Mouse (Mus musculus): ENCODE data around the gene Wipi1.

GRCm38 (mm10) chr11:109574604-109575003 is 37.2 kb downstream of the Wipi1 start:
- TF ChIP-seq ZNF384 (IDR thresholded peaks at IDR 0.05; ENCODE audit: low read depth, low read length) (no peak), MAFK (IDR thresholded peaks at IDR 0.05; ENCODE audit: insufficient read depth, low read depth, low read length) (no peak), HCFC1 (IDR thresholded peaks at IDR 0.05; ENCODE audit: borderline replicate concordance, insufficient read depth, low read length) (no peak), ZC3H11A (IDR thresholded peaks at IDR 0.05; ENCODE audit: borderline replicate concordance, low read depth, low read length) (no peak), CHD2 (IDR thresholded peaks at IDR 0.05; ENCODE audit: low read depth, low read length) (no peak)
